Comparison of ENCODE assay signal across 1 mouse cellular context in the genomic region with DNA sequence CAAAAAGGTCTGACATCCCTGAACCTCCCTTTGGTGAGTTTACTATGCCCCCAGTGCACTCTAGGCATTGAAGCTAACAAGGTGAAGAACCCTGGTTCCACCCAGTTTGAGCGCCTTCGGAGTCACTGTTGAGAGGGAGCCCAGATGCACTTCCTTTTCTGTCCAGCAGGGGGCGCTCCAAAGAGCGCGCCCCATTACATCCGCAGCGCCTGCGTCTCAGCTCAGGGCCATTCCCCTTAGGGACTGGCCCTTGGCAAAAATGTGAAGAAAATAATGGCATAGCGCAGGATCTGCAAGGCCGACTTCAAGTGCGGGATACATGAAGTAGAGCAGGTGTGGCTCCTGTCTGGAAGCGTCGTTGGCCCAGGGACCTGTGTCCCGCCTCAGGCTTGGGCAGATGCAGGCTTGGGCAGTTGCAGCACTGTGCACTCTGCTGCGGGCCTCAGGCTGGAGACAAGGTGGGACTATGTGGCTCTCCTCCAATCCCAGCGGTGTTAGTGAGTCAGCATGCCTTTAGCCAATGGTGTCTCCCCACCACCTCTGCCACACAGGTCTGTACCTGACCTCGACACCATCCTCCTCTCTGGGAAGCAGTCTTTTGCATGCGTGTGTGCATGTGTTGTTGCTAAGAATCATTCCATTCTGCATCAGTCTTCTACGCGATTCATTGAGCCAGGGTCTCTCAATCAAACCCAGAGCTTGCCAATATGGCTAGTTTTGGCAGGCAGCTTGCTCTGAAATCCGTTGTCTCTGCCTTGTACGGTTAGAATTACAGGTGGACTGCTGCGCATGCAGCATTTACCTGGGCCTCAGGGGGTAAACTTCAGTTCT.
TF ChIP-seq lines count a peak whose summit lies in the region.

No protein-coding gene starts in this region.

TF ChIP-seq in C2C12, 6 proteins besides CTCF, POLR2A, EP300 and RAD21:
- no peak for TF ChIP-seq USF1 (IDR thresholded peaks at IDR 0.05; ENCODE audit: low read depth)
- no peak for TF ChIP-seq FOSL1 (IDR thresholded peaks at IDR 0.05; ENCODE audit: insufficient read depth, low read length, poor library complexity, severe bottlenecking)
- TF ChIP-seq MYOD1 (IDR thresholded peaks at IDR 0.05; ENCODE audit: control insufficient read depth, insufficient read length, low read depth) = no peak
- no peak for TF ChIP-seq CEBPB (IDR thresholded peaks at IDR 0.05; ENCODE audit: low read depth)
- TF ChIP-seq MYOG (IDR thresholded peaks at IDR 0.05; ENCODE audit: control insufficient read depth, extremely low read depth, insufficient read length) = no peak
- TF ChIP-seq MAX (IDR thresholded peaks at IDR 0.05) = no peak
